Mouse (Mus musculus): ENCODE data around the gene Slf2. TPM values are rescaled to one million over a fixed set of nuclear protein-coding genes. Genes with fewer than 3 reads are reported as not detected.
A peak's percentile ranks its signal among the peaks of the same experiment; 100 is the strongest.

The Slf2 gene
- polyA plus RNA-seq, 1 experiment from 2014 or later, result 30.0 TPM

- no peak for ATAC-seq (replicated peaks)
- Histone ChIP-seq H3K4me2 (replicated peaks) (no peak overlapping the region), H3K27ac (replicated peaks) (no peak overlapping the region), H3K4me3 (no peak overlapping the region), H3K9ac (replicated peaks) (no peak overlapping the region), H3K4me1 (no peaks in the 10 kb centered on the region), H3K36me3 (peaks cover 70% of the 10 kb centered on the region), H3K27me3 (no peaks in the 10 kb centered on the region), H3K9me3 (no peaks in the 10 kb centered on the region)
- WGBS, result 98% methylated on average over 2 of the region's 2 CpGs
Observed at GRCm38 (mm10) chr19:44959633-44960032, 28.7 kb downstream of the Slf2 start.

DNA sequence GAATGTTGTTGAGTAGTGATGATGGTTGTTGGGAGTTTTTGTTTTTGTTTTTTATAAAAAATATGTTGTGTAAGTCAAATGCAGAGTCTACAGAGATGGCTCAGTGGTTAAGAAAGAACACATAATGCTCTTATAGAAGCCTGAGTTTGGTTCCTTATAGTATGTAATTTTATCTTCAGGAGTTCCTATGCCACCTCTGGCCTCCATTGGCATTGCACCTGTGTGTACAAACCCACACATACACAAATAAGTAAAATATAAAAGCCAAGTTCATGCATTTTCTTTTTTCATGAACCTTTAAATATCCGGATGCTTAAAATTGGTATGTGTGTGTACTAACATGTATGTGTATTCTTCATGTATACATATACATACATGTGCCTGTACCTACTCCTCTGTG lies 35.0 kb downstream of the Slf2 start:
- Histone ChIP-seq H3K4me3 (no peak overlapping the region), H3K27me3 (no peaks in the 10 kb centered on the region), H3K27ac (replicated peaks) (no peak overlapping the region), H3K9me3 (no peaks in the 10 kb centered on the region), H3K36me3 (peaks cover 78% of the 10 kb centered on the region), H3K9ac (replicated peaks) (no peak overlapping the region), H3K4me2 (replicated peaks) (no peak overlapping the region), H3K4me1 (no peaks in the 10 kb centered on the region)
- ATAC-seq (replicated peaks), result no peak
- WGBS, result 100% methylated on average over 1 of the region's 1 CpGs

DNA sequence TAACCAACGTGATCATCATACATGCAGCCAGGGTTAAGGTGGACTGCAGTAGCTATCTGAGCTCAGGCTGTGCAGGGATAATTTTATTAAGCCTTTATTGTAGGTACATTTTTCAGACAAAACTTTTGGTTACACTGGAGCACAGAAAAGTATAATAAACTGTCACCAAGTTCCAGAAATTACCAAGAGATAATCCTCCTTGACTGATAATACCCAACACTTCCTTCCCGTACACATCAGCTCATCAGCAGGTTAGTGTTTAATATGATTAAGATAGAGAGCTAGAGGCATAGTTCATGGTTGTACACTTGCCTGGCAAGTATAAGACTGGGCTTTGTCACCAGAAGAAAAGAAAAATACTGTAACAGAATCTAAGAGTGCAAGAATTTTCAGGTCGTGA lies 37.4 kb downstream of the Slf2 start:
- 95% methylated on average over 3 of the region's 3 CpGs for WGBS
- no peaks in the 10 kb centered on the region for H3K9me3 ChIP-seq
- H3K4me3 ChIP-seq, result no peak overlapping the region
- H3K9ac ChIP-seq (replicated peaks), result no peak overlapping the region
- ATAC-seq (replicated peaks), result no peak
- no peaks in the 10 kb centered on the region for H3K27me3 ChIP-seq
- peaks cover 89% of the 10 kb centered on the region for H3K36me3 ChIP-seq
- H3K4me1 ChIP-seq, result no peaks in the 10 kb centered on the region
- no peak overlapping the region for H3K27ac ChIP-seq (replicated peaks)
- no peak overlapping the region for H3K4me2 ChIP-seq (replicated peaks)

DNA sequence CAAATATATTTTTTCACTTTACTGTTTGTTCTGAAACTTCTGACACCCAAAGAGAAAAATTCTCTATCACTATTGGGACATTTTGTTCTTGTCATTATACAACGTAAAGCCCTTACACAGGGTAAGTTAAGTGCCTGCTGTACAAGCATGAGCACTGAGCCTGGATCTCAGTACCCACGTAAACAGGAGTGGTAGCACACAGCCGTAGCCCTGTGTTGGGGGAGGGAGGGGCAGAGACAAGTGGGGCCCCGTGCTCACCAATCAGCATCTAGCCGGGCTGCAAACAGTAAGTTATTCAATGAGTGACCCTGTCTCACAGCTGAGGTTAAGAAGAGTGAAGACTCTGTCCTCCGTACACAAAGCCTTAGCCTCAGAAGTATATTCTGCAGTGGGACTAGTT lies 45.7 kb downstream of the Slf2 start:
- H3K4me1 ChIP-seq, result no peaks in the 10 kb centered on the region
- H3K4me3 ChIP-seq, result no peak overlapping the region
- no peaks in the 10 kb centered on the region for H3K27me3 ChIP-seq
- H3K4me2 ChIP-seq (replicated peaks), result no peak overlapping the region
- H3K9me3 ChIP-seq, result no peaks in the 10 kb centered on the region
- WGBS, result 85% methylated on average over 6 of the region's 6 CpGs
- H3K9ac ChIP-seq (replicated peaks), result no peak overlapping the region
- ATAC-seq (replicated peaks), result no peak
- no peak overlapping the region for H3K27ac ChIP-seq (replicated peaks)
- peaks cover 91% of the 10 kb centered on the region for H3K36me3 ChIP-seq

DNA sequence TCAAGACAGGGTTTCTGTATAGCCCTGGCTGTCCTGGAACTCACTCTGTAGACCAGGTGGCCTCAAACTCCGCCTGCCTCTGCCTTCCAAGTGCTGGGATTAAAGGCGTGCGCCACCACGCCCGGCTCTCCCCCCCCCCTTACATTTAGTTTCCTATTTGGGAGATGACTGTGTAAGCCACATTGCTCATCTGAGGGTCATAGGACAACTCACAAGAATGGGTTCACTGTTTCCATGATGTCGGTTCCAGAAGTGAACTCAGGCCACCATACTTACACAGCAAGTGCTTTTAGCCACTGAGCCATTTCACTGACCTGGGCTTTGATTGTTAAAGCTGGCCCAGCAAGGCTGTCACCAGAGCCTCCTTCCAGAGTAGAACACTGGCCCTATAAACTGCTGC lies 46.2 kb downstream of the Slf2 start:
- no peak overlapping the region for H3K9ac ChIP-seq (replicated peaks)
- no peak for ATAC-seq (replicated peaks)
- no peaks in the 10 kb centered on the region for H3K27me3 ChIP-seq
- WGBS, result 93% methylated on average over 6 of the region's 6 CpGs
- H3K4me3 ChIP-seq, result no peak overlapping the region
- H3K27ac ChIP-seq (replicated peaks), result no peak overlapping the region
- H3K4me2 ChIP-seq (replicated peaks), result no peak overlapping the region
- no peaks in the 10 kb centered on the region for H3K9me3 ChIP-seq
- H3K36me3 ChIP-seq, result peaks cover 90% of the 10 kb centered on the region
- no peaks in the 10 kb centered on the region for H3K4me1 ChIP-seq

- no peak overlapping the region for H3K4me2 ChIP-seq (replicated peaks)
- H3K4me3 ChIP-seq, result no peak overlapping the region
- no peak overlapping the region for H3K27ac ChIP-seq (replicated peaks)
- 100% methylated on average over 2 of the region's 2 CpGs for WGBS
- no peaks in the 10 kb centered on the region for H3K9me3 ChIP-seq
- H3K9ac ChIP-seq (replicated peaks), result no peak overlapping the region
- H3K27me3 ChIP-seq, result no peaks in the 10 kb centered on the region
- no peak for ATAC-seq (replicated peaks)
- H3K4me1 ChIP-seq, result no peaks in the 10 kb centered on the region
- peaks cover 54% of the 10 kb centered on the region for H3K36me3 ChIP-seq
Observed at GRCm38 (mm10) chr19:44980787-44981186, 49.8 kb downstream of the Slf2 start.

- 84% methylated on average over 7 of the region's 7 CpGs for WGBS
- Histone ChIP-seq H3K4me1 (peaks cover 8% of the 10 kb centered on the region), H3K36me3 (peaks cover 37% of the 10 kb centered on the region), H3K27me3 (no peaks in the 10 kb centered on the region), H3K4me3 (no peak overlapping the region), H3K4me2 (replicated peaks) (no peak overlapping the region), H3K9me3 (no peaks in the 10 kb centered on the region), H3K27ac (replicated peaks) (no peak overlapping the region), H3K9ac (replicated peaks) (no peak overlapping the region)
- ATAC-seq (replicated peaks), result no peak
Observed at GRCm38 (mm10) chr19:44982477-44983115, 51.6 kb downstream of the Slf2 start.

DNA sequence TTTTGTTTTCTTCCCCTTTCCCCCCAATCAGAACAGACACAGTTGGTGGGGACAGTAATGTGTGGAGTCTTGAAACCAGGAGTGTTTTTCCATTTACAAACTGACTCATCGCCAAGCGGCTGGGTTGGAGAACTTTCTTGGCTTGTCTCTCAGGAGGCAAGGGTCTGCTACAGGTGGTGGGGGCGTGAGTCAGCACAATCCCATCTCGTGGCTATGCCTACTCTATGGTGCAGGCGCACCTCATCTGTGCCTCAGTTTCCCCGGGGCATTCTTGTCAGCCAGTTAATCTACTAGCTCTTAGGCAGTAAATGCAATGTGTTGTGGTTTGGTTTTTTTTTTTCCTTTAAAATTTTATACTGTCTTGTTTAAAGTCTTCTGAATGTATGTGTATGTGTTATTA lies 52.4 kb downstream of the Slf2 start:
- WGBS, result 91% methylated on average over 6 of the region's 6 CpGs
- Histone ChIP-seq H3K4me3 (no peak overlapping the region), H3K4me1 (peaks cover 14% of the 10 kb centered on the region), H3K4me2 (replicated peaks) (no peak overlapping the region), H3K9me3 (no peaks in the 10 kb centered on the region), H3K9ac (replicated peaks) (no peak overlapping the region), H3K27ac (replicated peaks) (no peak overlapping the region), H3K36me3 (peaks cover 30% of the 10 kb centered on the region), H3K27me3 (no peaks in the 10 kb centered on the region)
- no peak for ATAC-seq (replicated peaks)

DNA sequence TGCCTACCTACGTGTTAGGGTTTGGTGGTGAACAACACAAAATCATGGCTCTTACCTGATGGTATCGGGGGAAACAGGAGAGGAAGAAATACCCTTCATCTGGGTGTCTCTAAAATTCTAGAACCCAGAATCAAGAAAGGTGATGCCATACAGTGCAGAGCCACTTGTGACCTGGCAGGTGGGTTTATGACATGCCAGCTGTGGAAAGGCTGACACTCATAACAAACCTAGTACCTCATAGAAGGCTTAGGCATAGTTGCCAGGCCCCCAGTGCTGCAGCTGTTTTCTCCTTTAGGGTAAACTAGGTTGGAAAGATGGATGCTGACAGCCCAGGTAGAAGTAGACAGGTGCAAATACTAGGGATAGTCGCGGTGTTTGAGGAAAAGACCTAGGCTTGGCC lies 53.5 kb downstream of the Slf2 start:
- no peaks in the 10 kb centered on the region for H3K9me3 ChIP-seq
- 91% methylated on average over 4 of the region's 4 CpGs for WGBS
- no peaks in the 10 kb centered on the region for H3K27me3 ChIP-seq
- peaks cover 21% of the 10 kb centered on the region for H3K36me3 ChIP-seq
- peaks cover 19% of the 10 kb centered on the region for H3K4me1 ChIP-seq
- no peak overlapping the region for H3K4me2 ChIP-seq (replicated peaks)
- H3K9ac ChIP-seq (replicated peaks), result no peak overlapping the region
- H3K4me3 ChIP-seq, result no peak overlapping the region
- no peak overlapping the region for H3K27ac ChIP-seq (replicated peaks)
- no peak for ATAC-seq (replicated peaks)

DNA sequence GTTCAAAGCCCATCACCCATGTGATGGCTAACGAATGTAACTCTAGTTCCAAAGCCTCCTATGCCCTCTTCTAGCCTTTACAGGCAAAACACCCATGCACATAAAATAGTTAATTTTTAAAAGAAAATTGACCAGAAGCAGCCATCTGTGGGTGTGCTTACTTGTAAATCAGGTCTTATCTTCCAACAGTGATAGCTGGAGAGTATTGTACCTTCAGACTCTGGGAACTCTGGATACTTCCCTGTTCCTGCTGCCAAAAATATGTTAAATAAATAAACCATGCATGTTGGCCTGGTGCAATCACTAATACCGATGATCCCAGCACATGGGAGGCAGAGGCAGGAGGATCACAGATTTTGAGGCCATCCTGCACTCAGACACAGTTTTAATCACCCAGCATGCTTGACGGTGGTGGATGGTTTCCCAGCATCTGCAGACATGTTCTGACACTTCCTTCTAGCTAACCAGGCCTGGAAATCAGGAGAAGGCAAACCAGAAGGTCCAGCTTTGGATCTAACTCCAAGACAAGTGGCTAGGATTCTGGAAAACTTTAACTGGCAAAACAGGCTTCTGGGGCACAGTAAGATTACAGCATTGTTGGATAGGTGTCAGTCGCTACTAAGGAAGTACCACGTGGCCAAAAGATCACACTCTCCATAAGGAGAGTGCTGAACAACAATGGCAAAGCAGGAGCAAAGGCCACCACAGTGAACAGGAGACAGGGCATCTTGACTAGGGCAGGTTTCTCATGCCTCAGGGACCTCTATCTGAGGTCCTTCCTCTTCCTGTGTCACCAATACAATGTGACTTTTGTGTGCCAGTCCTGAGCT lies 54.4 kb downstream of the Slf2 start:
- Histone ChIP-seq H3K9me3 (no peaks in the 10 kb centered on the region), H3K4me1 (peaks cover 27% of the 10 kb centered on the region), H3K4me3 (no peak overlapping the region), H3K4me2 (replicated peaks) (no peak overlapping the region), H3K27ac (replicated peaks) (no peak overlapping the region), H3K27me3 (no peaks in the 10 kb centered on the region), H3K9ac (replicated peaks) (no peak overlapping the region), H3K36me3 (peaks cover 13% of the 10 kb centered on the region)
- ATAC-seq (replicated peaks), result no peak
- WGBS, result 77% methylated on average over 5 of the region's 5 CpGs

- Histone ChIP-seq H3K9ac (replicated peaks) (no peak overlapping the region), H3K4me3 (no peak overlapping the region), H3K27me3 (no peaks in the 10 kb centered on the region), H3K4me2 (replicated peaks) (no peak overlapping the region), H3K9me3 (no peaks in the 10 kb centered on the region), H3K4me1 (peaks cover 42% of the 10 kb centered on the region), H3K36me3 (peaks cover under 1% of the 10 kb centered on the region), H3K27ac (replicated peaks) (peak overlapping the region; percentile 12; the same call in 1 of the 2 replicates)
- WGBS, result 76% methylated on average over 6 of the region's 6 CpGs
- no peak for ATAC-seq (replicated peaks)
Observed at GRCm38 (mm10) chr19:44987004-44987403, 56.1 kb downstream of the Slf2 start.

- Histone ChIP-seq H3K4me1 (peaks cover 42% of the 10 kb centered on the region), H3K27me3 (no peaks in the 10 kb centered on the region), H3K27ac (replicated peaks) (peak overlapping the region; percentile 67; the same call in 1 of the 2 replicates), H3K4me2 (replicated peaks) (no peak overlapping the region), H3K4me3 (no peak overlapping the region), H3K9ac (replicated peaks) (no peak overlapping the region), H3K36me3 (no peaks in the 10 kb centered on the region; the same call in 1 of the 2 replicates), H3K9me3 (no peaks in the 10 kb centered on the region)
- ATAC-seq (replicated peaks), result peak; percentile 59
- 52% methylated on average over 6 of the region's 6 CpGs for WGBS
Observed at GRCm38 (mm10) chr19:44987851-44988250, 56.9 kb downstream of the Slf2 start.

All from forebrain, embryonic 15.5 days (tissue).